Mouse (Mus musculus) adrenal gland, adult (tissue): ENCODE data around the gene Nav1.

Source experiments
- DNase-seq, 2 experiments: peaks; one replicate each; pipeline ENCODE4 v3.0.0; 2022 to 2023; ENCODE audit warnings: low spot score in 1 of 2; ENCODE audit not compliant: inconsistent age in 2 of 2

Gene Nav1

DNA sequence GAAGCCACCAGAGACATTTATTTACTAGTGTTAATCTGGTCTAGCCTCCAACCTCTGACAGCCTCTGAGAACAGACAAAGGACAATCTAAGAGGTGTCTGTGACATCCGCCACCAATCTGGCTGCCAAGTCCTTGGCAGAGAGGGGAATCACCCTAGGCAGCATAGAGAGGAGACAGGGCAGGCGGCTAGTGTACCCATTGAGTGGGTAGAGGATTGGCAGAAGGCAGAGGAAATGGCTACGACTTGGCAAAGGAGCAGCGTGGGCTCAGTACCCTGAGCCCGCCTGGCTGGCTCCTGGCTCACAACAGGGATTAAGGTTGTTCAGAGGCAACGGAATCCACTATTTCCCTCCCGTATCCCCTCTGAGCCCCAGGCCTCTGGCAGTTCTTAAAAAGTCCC lies 12.0 kb upstream of the Nav1 start:
- DNase-seq: no peak

DNA sequence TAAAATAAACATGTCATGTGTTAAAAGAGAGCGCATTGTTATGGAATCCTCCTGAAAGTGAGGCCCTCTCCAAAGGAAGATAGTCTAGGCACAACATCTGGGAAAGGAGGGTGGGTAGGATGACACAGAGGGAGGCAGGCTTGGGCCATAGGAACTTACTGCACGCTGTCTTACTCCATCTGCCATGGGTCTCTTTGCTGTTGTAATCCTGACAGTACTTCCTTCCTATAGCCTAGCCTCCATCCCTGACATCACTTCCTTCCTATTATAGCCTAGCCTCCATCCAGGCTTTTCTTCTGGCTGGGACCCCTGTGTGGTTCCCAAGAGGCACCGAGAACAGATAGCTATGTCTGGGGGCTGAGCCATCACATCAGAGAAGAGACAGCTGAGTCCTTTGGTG lies 10.2 kb upstream of the Nav1 start:
- no peak for DNase-seq

DNA sequence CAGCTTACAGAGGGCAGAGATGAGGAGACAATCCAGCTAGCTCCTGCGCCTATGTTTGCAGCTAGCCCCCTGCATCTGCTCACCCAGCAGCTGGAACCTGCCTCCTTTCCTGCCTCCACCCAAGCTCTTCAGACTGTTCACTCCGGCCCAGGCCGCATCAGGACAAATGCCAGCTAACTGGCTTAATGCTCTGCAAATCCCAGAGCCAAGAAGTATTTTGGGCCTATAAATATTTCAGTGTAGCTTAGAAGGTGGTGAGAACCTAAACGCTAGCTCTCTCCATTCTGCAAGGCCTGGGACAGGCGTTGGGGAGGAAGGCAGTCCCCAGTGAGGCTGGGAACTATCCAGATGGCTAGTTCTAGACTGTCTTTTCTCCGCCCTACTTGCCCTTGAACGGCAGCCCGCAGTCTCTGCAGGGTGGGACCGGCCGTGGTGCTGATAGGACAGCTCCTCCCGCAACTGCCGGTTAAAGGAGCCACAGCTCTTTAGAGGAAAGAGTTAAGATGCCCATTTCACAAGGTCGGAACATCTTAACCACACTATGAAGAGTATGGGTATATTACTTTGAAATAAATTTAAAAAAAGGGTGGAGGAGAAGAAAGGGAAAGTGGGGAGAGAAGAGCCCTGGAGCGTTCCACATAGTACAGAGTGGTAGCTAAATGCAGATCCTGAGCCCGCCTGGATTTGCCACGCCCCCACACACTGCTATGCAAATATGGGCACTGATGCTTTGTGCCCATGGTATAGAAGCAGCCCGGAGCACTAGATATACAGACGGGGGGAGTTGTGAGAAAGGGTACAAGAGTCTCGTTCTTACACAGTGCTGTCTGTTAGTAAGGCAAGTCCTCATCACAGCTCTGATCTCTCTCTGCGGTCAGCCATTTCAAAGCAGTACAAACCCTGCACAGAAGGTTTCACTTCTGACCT lies 8.9 kb upstream of the Nav1 start:
- DNase-seq: peak; percentile 61 to 89

DNA sequence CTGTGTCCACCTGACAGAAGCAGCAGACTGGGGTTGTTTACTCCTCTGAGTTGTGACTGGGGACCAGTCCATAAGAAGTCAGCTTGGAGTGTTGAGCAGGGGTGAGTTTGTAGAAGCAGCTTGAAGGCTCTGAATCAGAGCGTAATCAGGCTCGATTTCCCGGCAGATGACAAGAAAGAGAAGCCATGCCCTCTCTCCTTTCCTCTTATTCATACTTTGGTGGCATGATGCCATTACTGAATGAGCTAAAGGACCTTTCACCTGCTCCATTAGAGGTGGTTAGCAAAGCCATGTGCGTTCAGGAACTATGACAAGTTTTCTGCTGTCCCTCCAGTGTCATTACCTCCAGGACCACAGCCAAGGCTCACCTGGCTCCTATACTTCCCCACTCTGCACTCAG lies 2.5 kb upstream of the Nav1 start:
- DNase-seq: no peak

DNA sequence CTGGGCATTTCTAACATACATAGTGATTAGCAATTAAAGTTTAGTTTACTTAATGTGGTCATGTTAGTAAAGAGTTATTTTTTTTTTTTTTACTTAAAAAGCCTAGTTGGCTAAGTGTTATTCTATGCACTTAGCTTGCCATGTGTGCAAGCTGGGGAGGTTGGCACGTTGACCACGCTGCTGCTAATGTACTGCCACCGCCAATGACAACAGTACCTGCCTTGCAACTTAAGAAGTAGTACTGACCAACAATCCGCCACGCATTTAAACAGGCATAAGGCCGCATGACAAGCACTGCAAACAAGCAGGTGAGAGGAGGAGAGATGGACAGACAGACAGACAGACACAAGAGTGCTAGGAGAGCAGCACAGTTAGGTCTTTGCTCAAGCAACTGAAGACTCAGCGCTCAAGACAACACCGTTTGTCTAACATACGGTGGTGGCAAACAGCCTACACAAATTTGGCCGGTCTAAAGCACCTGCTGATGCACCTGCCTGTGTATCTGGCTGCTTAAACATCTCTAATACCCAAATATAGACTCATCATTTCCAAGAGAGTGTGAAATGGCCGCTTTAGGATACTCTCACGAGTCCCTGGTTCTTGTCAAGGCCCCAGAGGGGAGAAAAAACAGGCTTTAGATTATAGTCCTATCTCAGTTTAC lies 610 bp downstream of the Nav1 start:
- no peak for DNase-seq

DNA sequence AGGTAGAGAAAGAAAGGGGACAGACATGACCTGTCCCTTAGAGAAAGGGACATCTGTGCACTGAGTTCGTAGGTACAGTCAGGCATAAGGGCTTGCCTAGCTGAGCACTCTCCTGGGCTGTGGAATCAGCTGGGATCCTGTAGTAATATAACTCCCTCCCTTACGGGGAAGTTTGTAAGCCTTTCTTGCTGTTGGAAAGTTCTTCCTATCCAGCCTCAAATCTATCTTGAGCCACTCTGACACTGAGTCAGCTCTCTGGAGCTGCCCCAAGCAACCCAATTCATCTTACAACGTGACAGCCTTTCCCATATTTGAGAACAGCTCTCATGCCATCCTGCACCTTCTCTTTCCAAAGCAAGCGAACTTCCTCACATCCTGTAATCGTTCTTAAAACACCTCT lies 1.6 kb downstream of the Nav1 start:
- peak; percentile 60 to 90 for DNase-seq

DNA sequence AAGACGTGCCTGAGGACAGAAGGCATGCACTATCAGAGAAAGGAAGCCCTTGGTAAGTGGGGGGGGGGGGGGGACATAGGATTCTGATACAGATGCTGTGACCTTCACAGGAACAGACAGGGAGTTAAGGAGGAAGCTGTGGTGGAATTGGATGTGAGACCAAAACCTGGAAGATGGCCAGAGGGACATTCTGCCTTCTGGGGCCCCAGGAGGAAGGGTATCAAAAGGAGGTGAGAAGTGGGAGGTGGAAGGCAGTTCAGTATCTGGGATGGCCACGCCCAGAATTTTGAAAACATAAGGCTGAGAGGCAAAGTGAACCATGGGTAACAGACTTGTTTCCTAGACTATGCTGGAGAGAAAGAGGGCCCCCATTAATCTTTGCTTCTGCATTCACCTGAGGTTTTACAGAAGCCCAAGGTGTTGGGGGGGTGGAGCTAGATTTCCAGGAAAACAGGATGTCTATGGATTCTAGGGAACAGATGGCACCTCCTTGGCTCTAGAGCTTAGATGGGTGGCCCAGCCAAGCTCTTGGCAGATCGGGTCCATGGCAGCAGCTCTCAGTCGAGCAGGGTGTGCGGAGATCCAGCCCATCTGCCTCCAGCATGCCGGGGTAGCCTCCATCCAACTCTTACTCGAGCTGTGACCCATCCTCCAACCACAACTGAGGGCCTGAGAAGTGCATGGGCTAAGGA lies 2.6 kb downstream of the Nav1 start:
- DNase-seq: no peak

DNA sequence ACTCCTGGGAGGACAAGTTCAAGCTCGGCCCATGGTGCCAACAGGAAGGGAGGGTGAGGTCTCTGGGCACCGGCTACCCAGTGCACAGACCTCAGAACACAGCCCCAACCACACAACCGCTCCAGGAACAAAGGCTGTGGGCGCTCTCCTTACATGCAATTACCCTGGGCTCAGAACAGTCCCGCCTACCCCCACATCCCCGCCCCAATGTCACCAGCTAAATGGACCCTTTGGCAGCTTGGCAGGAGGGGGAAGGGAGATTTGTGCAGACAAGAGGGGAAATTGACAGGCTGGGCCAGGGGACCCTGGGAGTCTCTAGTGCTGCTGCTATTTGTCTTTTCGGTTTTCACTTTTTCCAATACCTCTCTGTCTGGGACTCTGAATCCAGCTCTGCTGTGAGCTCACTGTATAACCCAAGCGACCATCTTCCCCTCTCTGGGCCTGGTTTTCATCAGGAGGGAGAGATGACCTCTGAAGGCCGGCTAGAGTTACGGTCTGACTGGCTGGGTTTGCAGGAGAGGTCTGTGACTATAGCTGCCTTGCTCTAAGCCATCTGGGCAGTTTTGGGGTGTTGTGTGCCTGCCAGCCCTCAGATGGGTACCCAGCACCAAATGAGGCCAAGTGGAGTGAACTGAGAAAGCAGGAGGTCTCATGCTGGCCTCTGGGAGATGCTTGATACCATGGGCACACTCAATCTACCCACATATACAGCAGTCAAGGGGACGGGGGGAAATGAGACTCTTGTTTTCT lies 3.8 kb downstream of the Nav1 start:
- no peak for DNase-seq

DNA sequence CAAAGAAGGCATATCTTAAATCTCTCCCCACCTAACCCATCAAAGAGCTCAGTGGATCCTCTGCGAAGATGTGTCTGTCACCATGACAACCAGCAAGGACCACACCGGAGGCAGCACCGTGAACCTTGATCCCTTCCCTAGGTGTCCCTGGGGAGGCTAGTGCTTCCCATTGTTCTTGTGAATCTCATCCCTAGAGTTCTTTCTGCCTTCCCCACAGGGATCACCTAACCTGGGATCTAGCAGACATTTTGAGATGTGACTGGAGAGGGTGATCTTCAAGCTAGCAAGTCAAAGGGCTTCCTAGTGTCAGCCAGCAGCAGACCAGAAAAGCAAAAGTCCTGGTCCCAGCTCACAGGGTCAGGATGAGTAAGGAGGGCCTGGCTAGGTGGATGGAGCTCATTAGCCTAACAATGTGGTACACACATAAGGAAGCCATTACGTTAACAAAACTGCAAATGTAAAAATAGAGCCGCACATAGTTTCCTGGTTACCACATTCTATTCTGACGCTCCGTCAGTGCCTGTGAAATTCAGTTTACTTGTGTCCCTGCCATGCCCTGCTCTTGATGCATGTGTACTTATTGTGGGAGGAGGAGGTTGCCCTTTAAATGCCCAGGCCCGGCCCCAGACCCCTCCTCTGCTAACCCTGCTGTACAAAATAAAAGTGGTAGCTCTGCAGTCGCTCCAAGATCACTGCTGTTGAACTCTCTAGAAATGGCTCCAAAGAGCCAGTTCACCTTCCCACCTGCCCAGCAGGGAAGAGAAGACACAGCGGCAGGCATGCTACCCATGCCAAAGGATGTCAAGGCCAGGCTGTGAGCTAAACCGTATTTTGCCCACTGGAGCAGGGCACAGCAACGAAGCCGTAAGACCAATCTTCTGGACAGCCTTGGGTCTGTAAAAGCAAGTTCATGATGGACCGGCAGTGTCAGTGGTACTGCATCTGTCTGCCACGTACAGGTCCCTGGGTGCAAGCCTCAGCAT lies 6.8 kb downstream of the Nav1 start:
- DNase-seq: peak in 1 of 2 experiments; percentile 56

DNA sequence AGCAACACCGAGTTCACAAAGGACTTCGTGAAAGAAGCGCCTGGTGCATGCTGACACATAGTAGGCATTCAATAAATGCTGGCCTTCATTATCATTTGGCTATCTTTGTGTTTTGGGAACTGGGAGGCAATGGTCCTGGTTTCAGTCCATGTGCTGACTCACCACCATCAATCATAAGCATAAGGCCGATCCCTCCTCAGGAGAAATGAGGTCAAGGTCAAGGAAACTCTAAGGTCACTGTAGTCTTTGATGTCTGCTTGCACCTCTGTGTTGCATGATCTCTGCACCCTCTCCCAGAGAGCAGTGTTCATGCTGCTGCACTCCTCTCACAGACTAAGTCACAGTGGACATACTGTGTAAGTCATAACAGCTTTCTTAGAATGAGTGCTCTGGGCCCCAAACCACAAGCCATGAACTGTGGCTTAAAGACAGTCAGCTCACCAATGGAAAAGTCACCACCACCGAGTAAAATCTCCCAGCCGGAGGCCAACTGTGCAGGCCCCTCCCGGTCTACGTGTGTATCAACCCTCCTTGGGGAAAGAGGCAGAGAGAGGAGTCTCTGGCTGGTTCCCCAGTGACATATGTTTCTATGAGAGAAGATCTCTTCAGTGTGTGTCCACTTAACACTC lies 8.7 kb downstream of the Nav1 start:
- peak; percentile 69 to 91 for DNase-seq

DNA sequence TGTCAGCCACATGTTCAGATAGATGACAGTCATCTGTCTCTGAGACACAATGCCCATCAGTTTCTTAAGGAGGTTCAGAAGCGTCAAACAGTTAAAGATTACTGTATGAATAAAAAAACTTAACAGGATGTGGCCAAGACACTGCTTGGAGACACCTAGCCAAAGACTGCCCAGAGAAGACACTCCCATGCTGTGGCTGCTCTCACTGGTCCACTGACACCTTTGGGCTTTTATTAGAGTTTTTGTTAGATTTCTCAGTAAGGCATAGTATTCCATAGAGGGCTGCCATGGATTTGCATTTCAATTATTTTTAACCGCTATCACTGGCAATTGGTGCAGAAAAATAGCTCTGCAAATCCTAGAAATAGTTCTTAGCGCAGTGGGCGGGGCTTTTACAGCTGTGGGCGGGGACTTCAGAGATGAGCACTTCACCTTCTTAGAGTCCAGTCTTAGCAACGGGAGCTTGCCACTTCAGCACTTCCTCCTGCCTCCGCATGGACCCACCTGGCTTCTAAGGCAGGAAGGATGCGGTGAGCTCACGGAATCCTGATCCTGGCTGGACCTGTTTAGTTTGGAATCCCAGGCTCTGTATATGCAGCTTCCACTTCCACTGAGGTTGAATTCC lies 12.7 kb downstream of the Nav1 start:
- peak in 1 of 2 experiments; percentile 39 for DNase-seq

DNA sequence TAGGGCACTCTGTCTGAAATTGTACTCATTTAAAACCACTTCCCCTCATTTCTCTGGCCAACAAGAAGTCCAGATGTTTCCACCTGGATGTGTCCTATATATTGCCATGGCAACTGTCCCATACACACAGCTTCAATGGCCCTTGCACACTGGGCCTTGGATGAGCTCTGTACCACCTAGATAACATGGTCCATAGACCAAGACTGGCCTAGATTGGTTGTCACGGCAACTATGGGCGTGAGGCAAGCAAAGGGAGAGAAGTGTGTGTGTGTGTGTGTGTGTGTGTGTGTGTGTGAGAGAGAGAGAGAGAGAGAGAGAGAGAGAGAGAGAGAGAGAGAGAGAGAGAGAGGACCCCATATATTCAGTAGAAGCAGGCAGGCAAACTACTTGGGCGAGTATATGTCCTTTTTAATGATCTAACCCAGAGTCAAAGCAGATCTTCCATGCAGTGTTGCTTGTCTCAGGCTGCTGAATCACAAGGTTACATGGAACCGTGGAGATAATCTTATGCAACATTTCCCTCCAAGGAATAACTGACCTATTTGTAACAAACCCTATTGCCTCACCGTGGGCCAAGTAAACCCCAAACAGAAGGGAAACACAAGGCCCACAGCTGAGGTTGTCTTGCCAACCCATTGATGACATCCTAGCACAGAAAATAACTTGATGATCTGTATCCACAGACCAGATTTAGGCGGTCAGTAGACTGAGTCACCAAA lies 13.4 kb downstream of the Nav1 start:
- peak; percentile 40 to 85 for DNase-seq

DNA sequence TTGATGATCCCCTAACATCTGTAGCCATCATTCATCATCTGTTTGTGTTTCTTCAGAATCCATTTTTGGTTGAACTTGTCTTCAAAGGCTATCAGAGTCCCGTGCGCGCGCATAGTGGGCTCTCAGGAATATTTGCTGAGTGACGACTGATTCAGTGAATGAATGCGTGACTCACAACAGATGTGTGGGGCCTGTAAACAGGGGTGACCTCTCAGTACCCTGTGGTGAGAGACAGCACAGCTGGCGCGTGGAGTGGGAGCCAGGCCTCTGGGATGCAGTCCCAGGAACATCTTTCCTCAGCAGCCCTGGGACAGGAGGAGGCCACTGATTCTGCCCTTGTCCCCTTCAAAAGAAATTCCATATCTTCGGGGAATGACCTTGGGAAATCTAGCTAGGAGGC lies 16.3 kb downstream of the Nav1 start:
- no peak for DNase-seq

DNA sequence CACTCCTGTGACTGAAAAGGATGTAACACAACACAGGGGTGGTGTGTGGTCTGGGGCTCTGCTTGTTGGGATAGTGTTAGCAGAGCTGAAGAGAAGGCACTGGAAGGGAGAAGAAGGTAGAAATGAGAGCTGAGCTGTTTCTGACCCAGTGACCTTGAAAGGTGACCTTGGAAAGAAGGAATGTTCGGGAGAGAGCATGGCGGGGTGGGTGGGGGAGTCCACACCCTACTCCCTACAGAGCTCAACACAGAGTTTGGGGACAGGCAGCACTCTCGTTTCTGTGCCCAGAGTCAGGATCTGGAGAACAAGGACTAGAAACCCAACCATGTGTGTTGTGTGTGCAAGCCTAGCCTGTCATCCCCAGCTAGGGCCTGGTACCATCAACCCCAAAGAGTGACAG lies 18.1 kb downstream of the Nav1 start:
- DNase-seq: no peak

DNA sequence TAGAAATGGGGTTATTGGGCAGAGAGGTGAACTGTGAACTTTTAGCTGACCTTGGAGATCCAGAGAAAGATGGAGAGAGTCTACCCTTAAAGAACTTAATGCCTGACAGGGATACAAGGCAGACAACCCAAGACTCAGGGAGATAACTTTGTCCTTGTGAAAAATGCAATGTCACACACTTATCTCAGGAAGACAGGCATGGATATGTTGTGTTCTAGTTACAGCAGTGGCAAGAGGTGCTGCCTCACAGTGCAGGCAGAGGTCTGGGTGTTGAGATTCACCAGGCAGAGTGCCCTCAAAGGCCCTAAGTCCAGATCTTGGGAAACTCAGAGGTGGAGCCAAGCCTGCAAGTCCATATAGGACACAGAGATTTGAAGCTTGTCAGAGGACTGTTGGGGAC lies 20.2 kb downstream of the Nav1 start:
- DNase-seq: no peak

DNA sequence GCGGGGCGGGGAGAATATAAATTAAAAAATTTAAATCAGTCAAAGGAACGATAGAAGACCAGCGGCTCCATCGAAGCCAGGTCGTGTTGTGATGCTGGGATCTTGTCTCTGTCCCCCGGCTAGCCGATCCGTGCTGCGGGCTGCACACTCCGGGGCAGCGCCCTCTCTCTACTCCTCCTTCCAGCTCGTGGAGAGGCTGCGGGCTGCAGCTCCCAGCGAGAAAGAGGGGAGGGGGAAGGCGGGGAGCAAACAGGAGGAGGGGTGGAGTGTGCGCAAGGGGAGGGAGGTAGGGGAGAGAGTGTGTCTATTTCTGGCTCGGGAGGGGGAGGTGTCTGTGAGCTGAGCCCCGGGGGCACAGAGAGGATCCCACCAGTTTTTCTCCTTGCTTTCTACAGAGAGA lies 21.5 kb downstream of the Nav1 start:
- peak; percentile 60 to 80 for DNase-seq

DNA sequence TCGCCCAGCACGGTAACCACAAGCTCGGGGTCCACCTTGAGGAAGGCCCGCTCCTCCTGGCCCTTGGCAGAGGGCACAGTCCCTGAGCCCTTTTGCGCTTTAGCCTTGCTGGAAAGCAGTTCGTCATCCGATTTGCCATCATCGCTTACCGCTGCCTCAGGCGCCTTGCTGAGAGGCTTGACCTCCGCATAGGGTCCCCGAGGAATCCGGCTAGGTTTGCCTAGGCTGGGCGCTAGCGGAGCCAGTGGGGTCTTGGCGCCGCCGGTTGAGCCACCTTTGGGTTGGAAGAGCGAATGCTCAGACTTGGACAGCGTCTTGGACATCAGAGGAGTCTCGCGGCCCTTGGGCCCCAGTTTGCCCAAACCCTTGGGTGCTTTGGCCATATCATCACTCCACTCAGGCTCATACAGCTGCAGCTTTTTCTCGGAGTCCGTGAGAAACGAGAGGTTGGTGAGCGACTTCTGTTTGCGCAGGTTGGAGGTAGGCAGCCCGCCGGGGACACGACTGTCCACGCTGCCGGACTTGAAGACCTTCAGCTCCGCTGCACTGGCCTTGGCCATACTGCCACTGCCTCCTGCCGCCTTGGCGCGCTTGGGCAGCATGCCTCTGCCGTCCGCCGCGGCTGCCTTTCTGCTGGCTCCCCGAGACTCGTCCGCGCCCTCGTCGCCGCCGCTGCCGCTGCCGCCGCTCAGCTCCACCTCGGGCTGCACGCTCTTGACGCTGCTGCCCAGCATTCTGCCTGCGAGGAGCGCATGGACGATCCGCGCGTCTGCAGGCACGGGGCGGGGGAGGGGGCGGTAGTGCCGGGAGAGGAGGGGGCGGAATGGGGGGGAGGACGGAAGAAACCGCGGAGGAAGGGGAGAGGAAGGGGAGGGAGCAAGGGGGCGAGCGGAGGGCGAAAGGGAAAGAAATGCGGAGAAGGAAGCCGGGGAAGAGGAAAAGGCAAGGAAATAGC lies 22.2 kb downstream of the Nav1 start:
- DNase-seq: peak; percentile 75 to 90
